ENCODE assay signal across 9 mouse cellular contexts in the genomic region with DNA sequence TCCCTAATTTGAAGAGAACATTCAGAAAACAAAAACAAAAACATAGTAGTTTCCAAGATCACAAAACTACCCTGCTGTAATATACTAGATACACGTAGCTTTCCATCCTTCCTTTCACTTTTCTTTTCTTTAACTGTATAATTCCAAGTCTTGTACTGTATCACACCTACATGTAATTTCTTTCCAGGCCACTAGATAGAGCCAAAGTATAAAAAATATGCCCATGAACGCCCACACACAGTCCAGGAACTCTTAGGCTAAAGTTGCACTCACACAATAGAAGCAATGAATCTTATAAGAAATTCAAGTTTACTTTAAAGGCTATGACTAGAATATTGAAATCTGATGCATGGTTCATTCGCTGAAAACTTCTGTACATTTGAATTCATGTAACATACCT.
DNase-seq lines count a peak whose midpoint lies in the region; ATAC-seq and TF ChIP-seq lines count a peak whose summit lies in the region.
"Had no signal": no experiment of that assay in that cellular context is flagged by ENCODE, and none has a peak within 500 bp of the region (broad histone marks: within the 10 kb centered on the region; RNA-seq: fewer than 3 reads in every experiment).

No protein-coding gene starts in this region.

- H3K27ac ChIP-seq in liver, postnatal 0 days (ENCODE audit: low read depth), result no peak overlapping the region
- H3K27ac ChIP-seq in liver, embryonic 11.5 days (ENCODE audit: low read depth, low read length), result no peak overlapping the region
- H3K27ac ChIP-seq in forebrain, embryonic 12.5 days, result no peak overlapping the region
- H3K27ac ChIP-seq in layer of hippocampus, adult 2 months, result no peak overlapping the region
- H3K27ac ChIP-seq: heart, embryonic 13.5 days had no signal

- no peaks in the 10 kb centered on the region for H3K9me3 ChIP-seq in liver, postnatal 0 days (ENCODE audit: low read length)
- H3K9me3 ChIP-seq in liver, embryonic 11.5 days (ENCODE audit: control insufficient read depth, low read length), result no peaks in the 10 kb centered on the region
- no peaks in the 10 kb centered on the region for H3K9me3 ChIP-seq in forebrain, embryonic 12.5 days
- H3K9me3 ChIP-seq: heart, embryonic 13.5 days had no signal

- no peak overlapping the region for H3K4me3 ChIP-seq in liver, postnatal 0 days (ENCODE audit: low read depth, low read length)
- no peak overlapping the region for H3K4me3 ChIP-seq in liver, embryonic 11.5 days (ENCODE audit: low read depth, low read length)
- H3K4me3 ChIP-seq in forebrain, embryonic 12.5 days (replicated peaks), result no peak overlapping the region
- no peak overlapping the region for H3K4me3 ChIP-seq in layer of hippocampus, adult 2 months
- H3K4me3 ChIP-seq: heart, embryonic 13.5 days had no signal

- H3K9ac ChIP-seq in liver, postnatal 0 days (replicated peaks), result no peak overlapping the region
- no peak overlapping the region for H3K9ac ChIP-seq in liver, embryonic 11.5 days (ENCODE audit: low read depth, low read length)
- H3K9ac ChIP-seq in forebrain, embryonic 12.5 days, result no peak overlapping the region
- H3K9ac ChIP-seq: heart, embryonic 13.5 days had no signal

- H3K36me3 ChIP-seq in liver, postnatal 0 days (replicated peaks; ENCODE audit: insufficient read depth, low read length), result no peaks in the 10 kb centered on the region
- H3K36me3 ChIP-seq in liver, embryonic 11.5 days (ENCODE audit: control insufficient read depth, insufficient read depth, low read length), result no peaks in the 10 kb centered on the region
- no peaks in the 10 kb centered on the region for H3K36me3 ChIP-seq in forebrain, embryonic 12.5 days (replicated peaks)
- H3K36me3 ChIP-seq: heart, embryonic 13.5 days had no signal

- TF ChIP-seq CTCF in liver, postnatal 0 days (IDR thresholded peaks at IDR 0.05; ENCODE audit: low read depth), result peak; percentile 63
- TF ChIP-seq CTCF in layer of hippocampus, adult 2 months (conservative IDR thresholded peaks at IDR 0.05), result peak; percentile 93

- peak; percentile 15 for DNase-seq in adrenal gland, postnatal 10 days
- DNase-seq in adrenal gland, adult 18-20 months (ENCODE audit: low spot score in 2 of 2), result no peak
- DNase-seq in liver, postnatal 0 days, result no peak
- no peak for DNase-seq in liver, embryonic 11.5 days (ENCODE audit: low spot score)
- peak; percentile 63 to 65 for DNase-seq in layer of hippocampus, adult 2 months (ENCODE audit: low spot score in 2 of 2)
- DNase-seq in naive thymus-derived CD4-positive, alpha-beta T cell, adult 2 months (ENCODE audit: low read depth), result peak; percentile 18
- no peak for DNase-seq in spleen, postnatal 36 days (ENCODE audit: low spot score in 2 of 2)

- 14% methylated on average over 3 of the region's 3 CpGs for WGBS in liver, postnatal 0 days (ENCODE audit: insufficient replicate concordance)
- WGBS in liver, embryonic 11.5 days, result 25% methylated on average over 3 of the region's 3 CpGs
- 26% methylated on average over 3 of the region's 3 CpGs for WGBS in forebrain, embryonic 12.5 days

- H3K4me2 ChIP-seq in liver, postnatal 0 days (ENCODE audit: low read depth, low read length), result no peak overlapping the region
- no peak overlapping the region for H3K4me2 ChIP-seq in liver, embryonic 11.5 days
- H3K4me2 ChIP-seq in forebrain, embryonic 12.5 days, result no peak overlapping the region
- H3K4me2 ChIP-seq: heart, embryonic 13.5 days had no signal

- H3K27me3 ChIP-seq in liver, postnatal 0 days (ENCODE audit: insufficient read depth, low read length), result no peaks in the 10 kb centered on the region
- no peaks in the 10 kb centered on the region for H3K27me3 ChIP-seq in liver, embryonic 11.5 days (replicated peaks; ENCODE audit: control insufficient read depth, insufficient read depth, low read length)
- no peaks in the 10 kb centered on the region for H3K27me3 ChIP-seq in forebrain, embryonic 12.5 days
- H3K27me3 ChIP-seq: heart, embryonic 13.5 days had no signal

- H3K4me1 ChIP-seq in liver, postnatal 0 days (ENCODE audit: insufficient read depth), result no peaks in the 10 kb centered on the region
- no peaks in the 10 kb centered on the region for H3K4me1 ChIP-seq in liver, embryonic 11.5 days (replicated peaks; ENCODE audit: control insufficient read depth, insufficient read depth, low read length)
- H3K4me1 ChIP-seq in forebrain, embryonic 12.5 days, result no peaks in the 10 kb centered on the region
- H3K4me1 ChIP-seq: heart, embryonic 13.5 days had no signal

- ATAC-seq in liver, postnatal 0 days, result no peak
- no peak for ATAC-seq in liver, embryonic 11.5 days (replicated peaks; ENCODE audit: low FRiP score)
- peak; percentile 88 for ATAC-seq in forebrain, embryonic 12.5 days (ENCODE audit: low FRiP score)

- TF ChIP-seq EP300 in liver, postnatal 0 days (IDR thresholded peaks at IDR 0.05; ENCODE audit: low read depth), result no peak

Comparison
In these comparisons a context has a peak if more than half of its experiments do, and no peak if none do; other contexts are left out.
1. DNase-seq: peak in adrenal gland, postnatal 10 days (single experiment), layer of hippocampus, adult 2 months (2 of 2) and naive thymus-derived CD4-positive, alpha-beta T cell, adult 2 months (single experiment); none in adrenal gland, adult 18-20 months (0 of 2), liver, postnatal 0 days (single experiment), liver, embryonic 11.5 days (single experiment) and spleen, postnatal 36 days (0 of 2).